Mouse (Mus musculus) bone marrow, adult 2 months (tissue): ENCODE results near the gene Pias4. TPM values are rescaled to one million over a fixed set of nuclear protein-coding genes. Genes with fewer than 3 reads are reported as not detected.
"Not testable (repeated sequence)": the region's sequence is repeated elsewhere in the genome, so short reads cannot be mapped to it uniquely, and the experiment has no call there.

Experiments used
- H3K27ac ChIP-seq: fragments of 200-500 bp; 2 replicates; pipeline ENCODE4 v1.5.1; 2012; ENCODE audit warnings: low read depth, mild to moderate bottlenecking, control low read depth, inconsistent platforms, low read length; ENCODE audit not compliant: control insufficient read depth, poor library complexity, insufficient read depth
- H3K4me1 ChIP-seq: fragments of 200-500 bp; 2 replicates; pipeline ENCODE4 v1.6.1; 2011; ENCODE audit warnings: low read length; ENCODE audit not compliant: control insufficient read depth, insufficient read depth
- H3K4me3 ChIP-seq: fragments of 200-500 bp; replicated peaks from 2 replicates; pipeline ENCODE3; 2011; ENCODE audit warnings: mild to moderate bottlenecking, low read depth, low read length, control low read depth; ENCODE audit not compliant: control insufficient read depth
- CTCF ChIP-seq: fragments of 200-500 bp; IDR thresholded peaks from 2 replicates; pipeline ENCODE4 v1.5.1; 2011; ENCODE audit warnings: low read length, control low read depth; ENCODE audit not compliant: control insufficient read depth, insufficient read depth
- POLR2A ChIP-seq: fragments of 200-500 bp; IDR thresholded peaks from 2 replicates; pipeline ENCODE4 v1.6.1; 2011; ENCODE audit warnings: low read depth, mild to moderate bottlenecking, control low read depth, low read length, borderline replicate concordance; ENCODE audit not compliant: control insufficient read depth
- WGBS: fragments of 180-500 bp; shearing (Covaris S2); methylation state at CpG from one replicate; pipeline ENCODE4 v1.1.7; 2018; 5-methylcytosine and 5-hydroxymethylcytosine counted together
- polyA plus RNA-seq: library from polyadenylated mRNA; stranded (reverse); fragments of >200 nt; gene quantifications from 2 replicates; pipeline ENCODE4 v1.2.4, GENCODE M21; 2011; ENCODE audit warnings: low replicate concordance; ENCODE audit not compliant: missing spikeins, insufficient read depth, insufficient read length

The Pias4 gene
- polyA plus RNA-seq = 11.1 and 29.0 TPM in 2 replicates

DNA sequence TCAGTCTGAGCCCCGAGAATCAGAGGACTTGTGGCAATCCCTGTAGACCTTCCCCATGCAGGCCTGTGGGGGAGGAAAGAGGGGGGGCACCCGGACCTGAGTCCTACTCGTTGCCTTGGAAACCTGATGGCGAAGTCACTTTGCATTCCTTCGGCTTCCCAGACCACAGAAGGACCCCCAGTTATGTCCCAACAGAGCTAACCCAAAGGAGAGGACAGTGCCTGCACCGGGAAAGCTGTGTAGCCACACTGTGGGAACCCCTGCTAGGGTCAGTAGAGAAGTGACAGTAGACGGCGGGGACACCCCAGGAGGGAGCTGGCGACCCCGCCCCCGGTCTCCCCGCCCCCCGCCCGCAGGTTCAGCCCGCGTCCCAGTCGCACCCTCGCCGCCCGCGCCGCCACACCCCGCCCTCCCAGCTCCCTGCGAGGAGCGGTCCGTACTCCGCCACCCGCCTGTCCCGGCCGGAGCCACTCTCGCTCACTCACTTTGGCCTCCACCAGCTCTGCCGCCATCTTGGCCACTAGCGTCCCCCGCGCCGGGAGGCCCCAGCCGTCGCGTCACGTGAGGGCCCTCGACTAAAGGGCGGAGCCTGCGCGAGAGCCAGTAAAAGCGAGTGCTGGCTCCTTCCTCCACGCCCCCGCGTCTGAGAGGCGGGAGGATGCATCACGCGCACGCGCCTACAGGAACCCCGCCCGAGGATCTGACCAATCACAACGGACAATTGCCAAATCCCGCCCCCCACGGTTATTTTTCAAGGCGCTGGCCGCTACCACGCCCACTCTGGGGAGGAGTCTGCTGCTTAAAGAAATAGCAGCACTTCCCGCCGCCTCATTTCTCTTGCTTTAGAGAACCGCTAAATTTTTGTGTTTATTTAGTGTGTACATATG is at the start of gene Pias4:
Gene Pias4, minus strand, starts transcription at position 724 of the 887 bp plus-strand sequence.
- Histone ChIP-seq H3K4me1 (peaks cover 2% of the 10 kb centered on the region), H3K4me3 (peak within 1 kb of the TSS; percentile 68), H3K27ac (peak within 1 kb of the TSS; percentile 85)
- under 1% methylated on average over 64 of the region's 64 CpGs for WGBS
- peak; percentile 92 for TF ChIP-seq POLR2A
- no peak for TF ChIP-seq CTCF

DNA sequence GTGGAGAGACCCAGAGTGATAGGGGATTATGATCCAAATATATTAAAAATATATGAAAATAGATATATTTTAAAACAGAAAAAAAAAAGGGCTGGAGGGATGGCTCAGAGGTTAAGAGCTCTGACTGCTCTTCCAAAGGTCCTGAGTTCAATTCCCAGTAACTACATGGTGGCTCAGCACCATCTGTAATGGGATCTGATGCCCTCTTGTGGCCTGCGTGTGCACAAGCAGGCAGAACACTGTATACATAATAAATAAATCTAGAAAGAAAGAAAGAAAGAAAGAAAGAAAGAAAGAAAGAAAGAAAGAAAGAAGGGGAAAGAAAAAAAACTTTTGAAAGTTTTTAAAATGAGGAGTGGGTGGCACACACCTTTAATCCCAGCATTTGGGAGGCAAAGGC is 49.5 kb upstream of the Pias4 start:
- H3K27ac ChIP-seq, H3K4me1 ChIP-seq, H3K4me3 ChIP-seq: not testable (repeated sequence)
- WGBS = 12% methylated on average over 1 of the region's 1 CpGs
- TF ChIP-seq CTCF = peak; percentile 62

DNA sequence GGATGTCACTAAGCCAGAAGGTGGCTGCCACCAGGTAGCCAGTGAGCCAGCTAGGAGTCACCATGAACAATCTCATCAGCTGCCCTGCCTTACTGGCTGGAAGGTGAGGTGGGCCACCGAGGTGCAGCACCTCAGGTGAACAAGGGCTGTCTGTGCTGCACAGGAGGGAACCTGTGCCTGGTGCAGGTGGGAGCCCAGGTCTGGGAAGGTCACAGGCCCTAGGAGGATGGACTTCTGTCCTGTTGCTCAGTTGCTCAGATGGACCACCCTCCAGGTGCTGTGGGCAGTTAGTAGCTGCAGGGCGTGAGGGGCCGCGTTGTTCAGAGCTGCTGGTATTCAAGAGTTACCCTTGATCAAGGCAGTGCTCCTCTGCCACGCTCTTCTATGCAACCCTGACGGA is 49.1 kb upstream of the Pias4 start:
- no peaks in the 10 kb centered on the region; the same call in 1 of the 2 replicates for H3K4me1 ChIP-seq
- no peak overlapping the region for H3K27ac ChIP-seq
- no peak overlapping the region for H3K4me3 ChIP-seq
- TF ChIP-seq POLR2A = 0 out of 2 replicates have a peak, but pooled peaks have one; percentile 13
- TF ChIP-seq CTCF = peak; percentile 19; the same call in 1 of the 2 replicates
- WGBS = 80% methylated on average over 6 of the region's 6 CpGs

DNA sequence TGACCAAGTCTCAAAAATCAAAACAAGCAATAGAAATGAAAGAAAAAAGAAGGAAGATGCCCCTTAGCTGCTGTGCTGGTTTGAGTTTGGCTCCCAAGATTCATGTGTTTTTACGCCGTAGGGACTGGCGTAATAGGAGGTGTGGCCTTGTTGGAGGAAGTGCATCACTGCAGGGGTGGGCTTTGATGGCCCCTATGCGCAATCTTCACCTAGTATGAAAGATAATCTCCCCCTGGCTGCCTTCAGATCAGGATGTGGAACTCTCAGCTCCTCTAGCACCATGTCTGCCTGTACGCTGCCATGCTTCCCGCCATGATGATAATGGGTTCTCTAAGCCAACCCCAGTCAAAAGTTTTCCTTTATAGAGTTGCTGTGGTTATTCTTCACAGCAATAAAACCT is 48.5 kb upstream of the Pias4 start:
- TF ChIP-seq POLR2A = no peak
- no peak for TF ChIP-seq CTCF
- WGBS = 59% methylated on average over 6 of the region's 6 CpGs
- no peaks in the 10 kb centered on the region; the same call in 1 of the 2 replicates for H3K4me1 ChIP-seq
- no peak overlapping the region for H3K4me3 ChIP-seq
- H3K27ac ChIP-seq = no peak overlapping the region

DNA sequence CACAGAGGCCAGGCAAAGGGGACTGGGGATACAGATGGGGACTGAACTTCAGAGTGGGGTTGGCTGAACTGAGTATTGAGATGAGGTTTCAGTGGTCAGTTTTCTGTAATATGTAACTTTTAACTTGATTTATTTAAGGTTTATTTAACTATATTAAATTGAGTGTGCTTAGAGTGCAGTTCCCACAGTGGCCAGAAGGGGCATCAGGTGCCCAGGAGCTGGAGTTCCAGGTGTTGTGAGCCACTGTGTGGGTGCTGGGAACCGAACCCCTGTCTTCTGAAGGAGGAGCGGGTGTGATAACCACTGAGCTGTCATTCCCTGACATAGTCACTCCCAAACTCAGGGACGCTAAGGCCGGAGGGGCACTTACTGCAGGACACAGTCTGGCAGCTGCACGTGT is 42.4 kb upstream of the Pias4 start:
- 89% methylated on average over 5 of the region's 5 CpGs for whole genome bisulfite sequencing

DNA sequence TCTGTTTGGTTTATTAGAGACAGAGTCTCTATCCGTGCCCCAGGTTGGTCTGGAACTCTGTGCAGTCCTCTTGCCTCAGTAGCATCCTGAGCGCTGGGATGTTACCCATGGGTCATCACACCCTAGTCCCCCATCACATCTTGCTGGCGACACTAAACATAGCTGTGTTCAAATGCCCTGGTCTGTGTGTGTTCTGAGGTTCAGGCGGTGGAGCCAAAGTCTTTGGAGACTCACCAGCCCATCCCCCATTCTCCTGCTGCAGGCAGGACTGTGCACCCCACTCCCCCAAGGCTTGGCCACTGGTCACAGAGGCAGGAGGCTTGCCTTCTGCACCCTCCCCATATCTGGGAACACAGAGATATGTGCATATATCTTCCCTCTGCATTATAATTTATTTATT is 36.4 kb upstream of the Pias4 start:
- TF ChIP-seq CTCF (no peak), POLR2A (no peak)
- H3K27ac ChIP-seq = no peak overlapping the region
- 73% methylated on average over 4 of the region's 4 CpGs for WGBS

More for the DNA sequence above, 42.4 kb upstream of the Pias4 start:
- peak; percentile 28; the same call in 1 of the 2 replicates for TF ChIP-seq CTCF
- no peak for TF ChIP-seq POLR2A
- H3K4me3 ChIP-seq = no peak overlapping the region
- no peaks in the 10 kb centered on the region for H3K4me1 ChIP-seq
- no peak overlapping the region for H3K27ac ChIP-seq

DNA sequence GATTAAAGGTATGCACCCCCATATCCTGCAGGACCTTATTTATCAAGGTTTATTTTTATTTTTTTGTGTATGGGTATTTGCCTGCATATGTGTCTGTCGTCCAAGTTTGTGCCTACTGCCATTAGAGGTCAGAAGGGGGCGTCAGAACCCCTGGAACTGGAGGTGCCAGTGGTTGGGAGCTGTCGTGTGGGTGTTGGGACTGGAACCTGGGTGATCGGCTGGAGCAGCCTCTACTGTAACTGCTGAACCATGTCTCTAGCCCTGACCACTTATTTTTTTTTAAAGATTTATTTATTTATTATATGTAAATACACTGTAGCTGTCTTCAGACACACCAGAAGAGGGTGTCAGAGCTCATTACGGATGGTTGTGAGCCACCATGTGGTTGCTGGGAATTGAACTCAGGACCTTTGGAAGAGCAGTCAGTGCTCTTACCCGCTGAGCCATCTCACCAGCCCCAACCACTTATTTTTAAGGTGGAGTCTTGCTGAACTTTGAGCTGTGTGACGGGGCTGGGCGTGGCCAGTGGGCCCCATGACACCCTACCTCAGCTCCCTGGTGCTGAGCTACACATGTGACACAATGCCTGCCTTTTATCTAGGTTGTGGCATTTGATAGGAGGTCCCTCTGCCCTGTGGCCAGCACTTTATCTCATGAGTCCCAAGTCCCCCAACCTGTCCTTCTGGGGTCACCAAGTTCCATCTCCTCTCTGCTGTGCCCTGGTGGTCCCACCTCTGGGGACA is 35.4 kb upstream of the Pias4 start:
- Histone ChIP-seq H3K4me1 (no peaks in the 10 kb centered on the region), H3K27ac (no peak overlapping the region), H3K4me3 (no peak overlapping the region)
- 59% methylated on average over 8 of the region's 8 CpGs for WGBS
- TF ChIP-seq POLR2A (no peak), CTCF (no peak)

More for the DNA sequence above, 36.4 kb upstream of the Pias4 start:
- H3K4me3 ChIP-seq = no peak overlapping the region
- H3K4me1 ChIP-seq = no peaks in the 10 kb centered on the region
